ENCODE assay signal across 19 mouse cellular contexts in genomic region chr4:124015323-124015722, GRCm38 (mm10).
DNase-seq lines count a peak whose midpoint lies in the region; ATAC-seq and TF ChIP-seq lines count a peak whose summit lies in the region.
"Had no signal": no experiment of that assay in that cellular context is flagged by ENCODE, and none has a peak within 500 bp of the region (broad histone marks: within the 10 kb centered on the region; RNA-seq: fewer than 3 reads in every experiment).

No protein-coding gene starts in this region.

- no peaks in the 10 kb centered on the region for H3K9me3 ChIP-seq in forebrain, embryonic 14.5 days (replicated peaks; ENCODE audit: control insufficient read depth, low read length)
- H3K9me3 ChIP-seq in forebrain, postnatal 0 days (ENCODE audit: low read length): no peaks in the 10 kb centered on the region
- no peaks in the 10 kb centered on the region for H3K9me3 ChIP-seq in midbrain, embryonic 16.5 days (replicated peaks; ENCODE audit: control insufficient read depth, low read length, poor library complexity, severe bottlenecking)
- no peaks in the 10 kb centered on the region for H3K9me3 ChIP-seq in midbrain, embryonic 15.5 days
- H3K9me3 ChIP-seq: forebrain, embryonic 12.5 days; hindbrain, embryonic 12.5 days; hindbrain, embryonic 15.5 days had no signal

- no peak overlapping the region for H3K4me3 ChIP-seq in forebrain, embryonic 14.5 days (ENCODE audit: low read depth, low read length)
- no peak overlapping the region for H3K4me3 ChIP-seq in forebrain, postnatal 0 days (ENCODE audit: low read depth, low read length)
- no peak overlapping the region for H3K4me3 ChIP-seq in midbrain, embryonic 16.5 days (ENCODE audit: low read depth, low read length)
- H3K4me3 ChIP-seq in midbrain, embryonic 15.5 days: no peak overlapping the region
- H3K4me3 ChIP-seq: forebrain, embryonic 12.5 days; hindbrain, embryonic 12.5 days; hindbrain, embryonic 15.5 days had no signal

- TF ChIP-seq POLR2A in brain, embryonic 14.5 days (IDR thresholded peaks at IDR 0.05; ENCODE audit: borderline replicate concordance, extremely low read depth, insufficient read depth, insufficient read length, poor library complexity, severe bottlenecking): no peak

- H3K4me1 ChIP-seq in forebrain, embryonic 14.5 days (ENCODE audit: control insufficient read depth, insufficient read depth, low read length): no peaks in the 10 kb centered on the region
- H3K4me1 ChIP-seq in forebrain, postnatal 0 days (ENCODE audit: insufficient read depth): no peaks in the 10 kb centered on the region
- 0 out of 2 replicates have a peak, but pooled peaks cover 3% of the 10 kb centered on the region for H3K4me1 ChIP-seq in midbrain, embryonic 16.5 days (ENCODE audit: control insufficient read depth, insufficient read depth, low read length)
- H3K4me1 ChIP-seq in midbrain, embryonic 15.5 days: no peaks in the 10 kb centered on the region; the same call in 1 of the 2 replicates
- H3K4me1 ChIP-seq: hindbrain, embryonic 12.5 days; hindbrain, embryonic 15.5 days had no signal

- H3K27me3 ChIP-seq in forebrain, embryonic 14.5 days (replicated peaks; ENCODE audit: control insufficient read depth, insufficient read depth, low read length): no peaks in the 10 kb centered on the region
- no peaks in the 10 kb centered on the region for H3K27me3 ChIP-seq in forebrain, postnatal 0 days (ENCODE audit: insufficient read depth, low read length)
- H3K27me3 ChIP-seq in midbrain, embryonic 16.5 days (ENCODE audit: control insufficient read depth, insufficient read depth, low read depth, low read length): no peaks in the 10 kb centered on the region
- H3K27me3 ChIP-seq in midbrain, embryonic 15.5 days (replicated peaks): no peaks in the 10 kb centered on the region
- H3K27me3 ChIP-seq: forebrain, embryonic 12.5 days; hindbrain, embryonic 12.5 days; hindbrain, embryonic 15.5 days had no signal

- no peak for ATAC-seq in forebrain, embryonic 14.5 days
- no peak for ATAC-seq in forebrain, postnatal 0 days
- 0 out of 2 replicates have a peak, but pooled peaks have one; percentile 17 for ATAC-seq in midbrain, embryonic 16.5 days
- no peak; the same call in 1 of the 2 replicates for ATAC-seq in midbrain, embryonic 15.5 days (replicated peaks)
- ATAC-seq: activated CD4-positive, CD25-positive, alpha-beta regulatory T cell, adult 4 months; CD4-positive, CD25-positive, alpha-beta regulatory T cell, adult 4 months had no signal

- H3K9ac ChIP-seq in forebrain, embryonic 14.5 days (ENCODE audit: low read length): no peak overlapping the region
- H3K9ac ChIP-seq in forebrain, postnatal 0 days: no peak overlapping the region
- H3K9ac ChIP-seq in midbrain, embryonic 16.5 days (ENCODE audit: low read depth, low read length): no peak overlapping the region
- H3K9ac ChIP-seq in midbrain, embryonic 15.5 days: no peak overlapping the region
- H3K9ac ChIP-seq: forebrain, embryonic 12.5 days; hindbrain, embryonic 12.5 days; hindbrain, embryonic 15.5 days had no signal

- peak; percentile 11 for DNase-seq in forebrain, embryonic 14.5 days (ENCODE audit: low spot score)
- DNase-seq in forebrain, postnatal 0 days: no peak
- DNase-seq in brain, embryonic 14.5 days (ENCODE audit: low read depth): peak; percentile 52
- DNase-seq in thymus, postnatal 10 days (ENCODE audit: low spot score in 2 of 2): no peak
- DNase-seq: adrenal gland, adult 8-10 months; adrenal gland, postnatal 25 days; cerebellum, adult 18-20 months; cerebellum, adult 9-10 months; cerebellum, postnatal 14 days; gastrocnemius, postnatal 14 days; heart, adult 11 months had no signal

- WGBS in forebrain, embryonic 14.5 days: 22% methylated on average over 6 of the region's 6 CpGs
- WGBS in forebrain, postnatal 0 days: 36% methylated on average over 6 of the region's 6 CpGs
- WGBS in midbrain, embryonic 16.5 days: 42% methylated on average over 6 of the region's 6 CpGs
- WGBS in midbrain, embryonic 15.5 days: 44% methylated on average over 6 of the region's 6 CpGs

- H3K4me2 ChIP-seq in forebrain, embryonic 14.5 days (ENCODE audit: low read length): no peak overlapping the region
- H3K4me2 ChIP-seq in forebrain, postnatal 0 days (ENCODE audit: low read depth): no peak overlapping the region
- H3K4me2 ChIP-seq in midbrain, embryonic 16.5 days (ENCODE audit: low read length): no peak overlapping the region
- no peak overlapping the region for H3K4me2 ChIP-seq in midbrain, embryonic 15.5 days
- H3K4me2 ChIP-seq: forebrain, embryonic 12.5 days; heart, embryonic 11.5 days; hindbrain, embryonic 12.5 days; hindbrain, embryonic 15.5 days had no signal

- no peaks in the 10 kb centered on the region for H3K36me3 ChIP-seq in forebrain, embryonic 14.5 days (ENCODE audit: control insufficient read depth, insufficient read depth, low read length)
- H3K36me3 ChIP-seq in forebrain, postnatal 0 days (ENCODE audit: insufficient read depth): no peaks in the 10 kb centered on the region
- no peaks in the 10 kb centered on the region for H3K36me3 ChIP-seq in midbrain, embryonic 16.5 days (ENCODE audit: control insufficient read depth, insufficient read depth, low read length)
- H3K36me3 ChIP-seq in midbrain, embryonic 15.5 days (replicated peaks): no peaks in the 10 kb centered on the region
- H3K36me3 ChIP-seq: forebrain, embryonic 12.5 days; hindbrain, embryonic 12.5 days; hindbrain, embryonic 15.5 days had no signal

- TF ChIP-seq CTCF in forebrain, postnatal 0 days (IDR thresholded peaks at IDR 0.05; ENCODE audit: low read depth): no peak
- TF ChIP-seq CTCF in brain, embryonic 14.5 days (IDR thresholded peaks at IDR 0.05; ENCODE audit: borderline replicate concordance, extremely low read depth, insufficient read depth, insufficient read length): no peak

- H3K27ac ChIP-seq in forebrain, embryonic 14.5 days (ENCODE audit: low read depth, low read length): no peak overlapping the region
- no peak overlapping the region for H3K27ac ChIP-seq in forebrain, postnatal 0 days (ENCODE audit: low read depth, low read length)
- no peak overlapping the region; the same call in 1 of the 2 replicates for H3K27ac ChIP-seq in midbrain, embryonic 16.5 days (ENCODE audit: low read length)
- H3K27ac ChIP-seq in midbrain, embryonic 15.5 days: no peak overlapping the region
- H3K27ac ChIP-seq: forebrain, embryonic 12.5 days; hindbrain, embryonic 12.5 days; hindbrain, embryonic 15.5 days had no signal

Comparison
In these comparisons a context has a peak if more than half of its experiments do, and no peak if none do; other contexts are left out.
1. DNase-seq: peak in forebrain, embryonic 14.5 days (single experiment) and brain, embryonic 14.5 days (single experiment); none in forebrain, postnatal 0 days (single experiment) and thymus, postnatal 10 days (0 of 2).